Mouse (Mus musculus) cerebellum, adult 2 months (tissue): Measurements from ENCODE around the gene 1810046K07Rik.

Experiments
- CTCF ChIP-seq: fragments of 200-500 bp; IDR thresholded peaks from 2 replicates; pipeline ENCODE4 v1.5.1; 2011; ENCODE audit warnings: low read depth, mild to moderate bottlenecking, control low read depth, low read length, moderate library complexity, borderline replicate concordance; ENCODE audit not compliant: insufficient read depth
- POLR2A ChIP-seq: fragments of 200-500 bp; IDR thresholded peaks from 2 replicates; pipeline ENCODE4 v1.6.1; 2011; ENCODE audit warnings: low read length, control low read depth, borderline replicate concordance; ENCODE audit not compliant: insufficient read depth

DNA sequence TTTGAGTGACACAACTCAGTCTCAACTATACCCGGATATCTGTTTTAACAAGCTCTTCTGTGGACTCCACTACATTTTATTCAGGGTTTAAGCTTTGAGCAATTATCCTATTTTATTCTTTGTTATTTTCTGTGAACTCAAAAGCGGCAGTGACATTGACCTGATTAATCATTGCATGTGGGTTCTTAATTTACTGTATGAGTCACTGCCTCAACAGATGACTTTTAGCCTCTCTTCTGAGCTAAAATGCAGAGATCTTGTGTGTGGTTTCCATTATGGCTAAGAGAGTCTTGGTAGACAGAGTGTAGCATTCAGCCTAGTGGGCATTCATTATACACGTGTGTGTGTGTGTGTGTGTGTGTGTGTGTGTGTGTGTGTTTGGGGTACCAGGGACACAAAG lies 24.2 kb upstream of the 1810046K07Rik start:
- no peak for TF ChIP-seq POLR2A
- no peak for TF ChIP-seq CTCF
